Mouse (Mus musculus) liver, adult 2 months (tissue): ENCODE measurements around the gene Rala. TPM values are rescaled to one million over a fixed set of nuclear protein-coding genes. Genes with fewer than 3 reads are reported as not detected.

Source experiments
- DNase-seq: peaks from one replicate; pipeline ENCODE4 v3.0.0-alpha.2; 2011; ENCODE audit warnings: low read depth, low spot score; ENCODE audit errors: extremely low read depth
- H3K27ac ChIP-seq: fragments of 200-500 bp; replicated peaks from 2 replicates; pipeline ENCODE4 v1.5.1; 2012; ENCODE audit warnings: low read depth, mild to moderate bottlenecking, control low read depth, inconsistent platforms, low read length; ENCODE audit not compliant: insufficient read depth
- H3K27me3 ChIP-seq: fragments of 200-500 bp; 2 replicates; pipeline ENCODE4 v1.6.1; 2012; ENCODE audit warnings: mild to moderate bottlenecking, moderate library complexity, low read length, inconsistent platforms; ENCODE audit not compliant: control insufficient read depth, insufficient read depth
- H3K36me3 ChIP-seq: fragments of 200-500 bp; 2 replicates; pipeline ENCODE4 v1.6.1; 2012; ENCODE audit warnings: low read length, inconsistent platforms; ENCODE audit not compliant: control insufficient read depth, insufficient read depth
- H3K4me1 ChIP-seq: fragments of 200-500 bp; 2 replicates; pipeline ENCODE4 v1.6.1; 2011; ENCODE audit warnings: low read length; ENCODE audit not compliant: control insufficient read depth, insufficient read depth
- H3K4me3 ChIP-seq: fragments of 200-500 bp; 2 replicates; pipeline ENCODE4 v1.5.1; 2011; ENCODE audit warnings: low read depth, mild to moderate bottlenecking, control low read depth, low read length, moderate library complexity; ENCODE audit not compliant: insufficient read depth
- H3K79me2 ChIP-seq: fragments of 200-500 bp; 2 replicates; pipeline ENCODE4 v1.6.1; 2012; ENCODE audit warnings: inconsistent platforms, mild to moderate bottlenecking, low read length, moderate library complexity; ENCODE audit not compliant: control insufficient read depth, insufficient read depth
- H3K9ac ChIP-seq: fragments of 200-500 bp; 2 replicates; pipeline ENCODE4 v1.6.1; 2012; ENCODE audit warnings: low read depth, mild to moderate bottlenecking, control low read depth, inconsistent platforms, low read length
- CTCF ChIP-seq: fragments of 200-500 bp; IDR thresholded peaks from 2 replicates; pipeline ENCODE4 v1.5.1; 2011; ENCODE audit warnings: low read depth, low read length, control low read depth
- POLR2A ChIP-seq: fragments of 200-500 bp; IDR thresholded peaks from 2 replicates; pipeline ENCODE4 v1.6.1; 2011; ENCODE audit warnings: low read length, control low read depth; ENCODE audit not compliant: insufficient read depth; ENCODE audit errors: extremely low read depth
- WGBS: fragments of 180-500 bp; shearing (Covaris S2); methylation state at CpG from one replicate; pipeline ENCODE4 v1.1.7; 2018; 5-methylcytosine and 5-hydroxymethylcytosine counted together
- polyA plus RNA-seq: library from polyadenylated mRNA; depleted of rRNA; stranded (reverse); fragments of >200 nt; gene quantifications from 2 replicates; pipeline ENCODE4 v1.2.3, GENCODE M21; 2012
- total RNA-seq: library from RNA; depleted of rRNA; stranded (reverse); fragments of >200 nt; gene quantifications from 2 replicates; pipeline ENCODE4 v1.2.3, GENCODE M21; 2014

The Rala gene
- total and polyA plus RNA-seq, 2 experiments, result 9.3 to 17.3 TPM

DNA sequence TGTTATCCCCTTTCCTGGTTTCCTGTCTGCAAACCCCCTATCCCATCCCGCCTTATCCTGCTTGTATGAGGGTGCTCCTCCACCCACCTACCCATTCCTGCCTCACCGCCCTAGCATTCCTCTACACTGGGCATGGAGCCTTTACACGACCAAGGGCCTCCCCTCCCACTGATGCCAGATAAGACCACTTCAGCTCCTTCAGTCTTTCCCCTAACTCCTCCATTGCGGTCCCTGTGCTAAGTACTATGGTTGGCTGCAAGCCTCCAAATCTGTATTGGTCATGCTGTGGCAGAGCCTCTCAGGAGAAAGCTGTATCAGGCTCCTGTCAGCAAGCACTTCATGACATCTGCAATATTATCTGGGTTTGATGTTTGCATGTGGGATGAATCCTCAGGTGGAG, 42.6 kb downstream of the Rala start:
- 90% methylated on average over 4 of the region's 4 CpGs for WGBS
- no peak for TF ChIP-seq CTCF
- no peak for TF ChIP-seq POLR2A
- H3K79me2 ChIP-seq, result peaks cover 5% of the 10 kb centered on the region; the same call in 1 of the 2 replicates
- no peak overlapping the region for H3K4me3 ChIP-seq
- no peaks in the 10 kb centered on the region for H3K4me1 ChIP-seq
- DNase-seq, result no peak
- no peak overlapping the region for H3K27ac ChIP-seq
- no peaks in the 10 kb centered on the region for H3K36me3 ChIP-seq
- H3K27me3 ChIP-seq, result no peaks in the 10 kb centered on the region
- H3K9ac ChIP-seq, result no peak overlapping the region

DNA sequence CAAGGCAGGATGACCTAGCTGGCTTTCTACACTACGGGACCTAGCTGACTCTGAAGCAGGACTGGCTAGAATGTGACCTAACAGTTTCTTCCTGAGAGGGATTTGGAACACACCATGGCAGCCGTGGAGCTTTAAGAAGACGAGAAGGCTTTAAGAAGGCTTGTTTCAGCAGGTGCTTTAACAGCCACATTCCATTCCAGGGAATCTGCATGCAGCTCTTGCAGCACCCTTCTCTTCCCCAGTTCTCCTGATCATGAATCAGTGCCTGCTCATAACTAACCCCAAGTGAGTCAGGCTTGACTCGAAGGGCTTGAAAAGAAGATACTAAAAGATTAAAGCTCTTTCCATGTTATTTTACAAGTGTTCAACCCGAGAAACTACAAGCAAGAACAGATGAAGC, 43.4 kb downstream of the Rala start:
- no peak overlapping the region for H3K27ac ChIP-seq
- 90% methylated on average over 5 of the region's 5 CpGs for WGBS
- no peak overlapping the region for H3K9ac ChIP-seq
- no peaks in the 10 kb centered on the region for H3K27me3 ChIP-seq
- DNase-seq, result no peak
- H3K36me3 ChIP-seq, result no peaks in the 10 kb centered on the region
- H3K4me1 ChIP-seq, result no peaks in the 10 kb centered on the region
- H3K79me2 ChIP-seq, result peaks cover 5% of the 10 kb centered on the region; the same call in 1 of the 2 replicates
- TF ChIP-seq CTCF (no peak), POLR2A (no peak)
- H3K4me3 ChIP-seq, result no peak overlapping the region

DNA sequence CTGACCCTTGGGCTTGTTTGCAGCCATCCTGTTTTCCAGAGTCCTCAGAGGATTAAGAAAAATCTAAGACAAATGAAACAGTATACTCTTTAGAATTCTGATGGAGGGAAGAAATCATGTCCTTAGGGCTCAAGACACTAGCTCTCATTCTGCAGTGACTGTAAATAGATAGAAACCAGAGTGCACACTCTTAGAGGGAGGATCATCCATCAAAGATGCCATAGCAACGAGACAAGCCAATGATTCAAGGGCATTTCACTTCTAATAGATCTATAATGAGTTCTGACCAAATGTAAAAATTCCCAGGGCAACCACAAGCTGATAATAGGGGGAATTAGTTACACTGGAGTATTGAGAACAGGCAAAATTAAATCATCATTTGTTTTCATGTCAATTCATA, 47.0 kb downstream of the Rala start:
- WGBS, result 89% methylated on average over 1 of the region's 1 CpGs
- H3K4me3 ChIP-seq, result no peak overlapping the region
- no peak overlapping the region for H3K9ac ChIP-seq
- peaks cover 11% of the 10 kb centered on the region; the same call in 1 of the 2 replicates for H3K36me3 ChIP-seq
- DNase-seq, result no peak
- no peaks in the 10 kb centered on the region for H3K27me3 ChIP-seq
- no peaks in the 10 kb centered on the region for H3K4me1 ChIP-seq
- H3K27ac ChIP-seq, result no peak overlapping the region
- H3K79me2 ChIP-seq, result peaks cover 5% of the 10 kb centered on the region; the same call in 1 of the 2 replicates
- TF ChIP-seq CTCF, result no peak
- TF ChIP-seq POLR2A, result no peak

DNA sequence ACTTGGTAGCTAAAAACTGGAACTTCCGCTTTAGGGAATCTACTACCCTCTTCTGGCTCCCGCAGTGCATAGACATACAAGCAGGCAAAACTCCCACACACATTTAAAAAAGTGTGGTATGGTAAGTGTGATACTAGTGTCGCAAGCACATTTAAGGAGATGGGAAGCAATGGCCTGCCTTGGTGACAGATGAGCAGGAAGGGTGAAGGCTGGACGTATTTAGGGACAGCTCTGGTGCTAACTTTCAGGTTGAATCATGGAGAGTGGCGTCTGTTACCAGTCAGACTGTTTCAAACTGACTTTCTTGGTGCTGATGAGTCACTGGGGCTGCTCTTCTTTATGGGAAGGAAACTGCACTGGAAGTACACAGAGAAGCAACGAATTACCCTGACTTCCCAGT, 52.5 kb downstream of the Rala start:
- H3K4me3 ChIP-seq, result no peak overlapping the region

DNA sequence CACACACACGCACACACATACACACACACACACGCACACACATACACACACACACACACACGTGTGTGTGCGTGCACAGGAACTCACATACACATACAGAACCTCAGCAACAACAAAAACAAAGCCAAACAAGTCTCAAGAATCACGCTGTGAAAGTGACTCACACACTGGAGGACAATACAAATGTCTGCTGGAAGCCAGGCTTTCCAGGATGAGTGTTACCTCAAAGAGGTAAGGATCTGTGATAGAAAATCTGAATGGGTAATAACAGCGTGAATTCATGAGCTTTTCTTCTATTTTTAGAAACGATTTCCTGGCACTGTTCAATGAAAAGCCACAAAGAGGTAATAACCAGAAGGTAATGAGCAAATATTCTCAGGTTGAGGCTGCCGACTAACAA, 59.8 kb downstream of the Rala start:
- Histone ChIP-seq H3K27me3 (no peaks in the 10 kb centered on the region), H3K27ac (no peak overlapping the region), H3K36me3 (peaks cover 25% of the 10 kb centered on the region), H3K4me1 (no peaks in the 10 kb centered on the region), H3K79me2 (no peaks in the 10 kb centered on the region), H3K4me3 (no peak overlapping the region), H3K9ac (no peak overlapping the region)
- TF ChIP-seq CTCF, result no peak
- no peak for TF ChIP-seq POLR2A
- WGBS, result 91% methylated on average over 8 of the region's 8 CpGs
- no peak for DNase-seq

More for the DNA sequence above, 52.5 kb downstream of the Rala start:
- H3K4me1 ChIP-seq, result no peaks in the 10 kb centered on the region
- TF ChIP-seq CTCF, result no peak
- TF ChIP-seq POLR2A, result no peak
- no peaks in the 10 kb centered on the region for H3K79me2 ChIP-seq
- WGBS, result 93% methylated on average over 6 of the region's 6 CpGs
- H3K9ac ChIP-seq, result no peak overlapping the region
- no peak overlapping the region for H3K27ac ChIP-seq
- H3K27me3 ChIP-seq, result no peaks in the 10 kb centered on the region
- peaks cover 33% of the 10 kb centered on the region for H3K36me3 ChIP-seq
- DNase-seq, result no peak

- Histone ChIP-seq H3K27ac (no peak overlapping the region), H3K9ac (no peak overlapping the region), H3K27me3 (no peaks in the 10 kb centered on the region), H3K4me3 (no peak overlapping the region), H3K79me2 (no peaks in the 10 kb centered on the region), H3K4me1 (no peaks in the 10 kb centered on the region), H3K36me3 (peaks cover 9% of the 10 kb centered on the region; the same call in 1 of the 2 replicates)
- no peak for DNase-seq
- TF ChIP-seq CTCF, result no peak
- TF ChIP-seq POLR2A, result no peak
Observed at GRCm38 (mm10) chr13:17879061-17879460, 65.0 kb downstream of the Rala start.
